Mouse (Mus musculus): ENCODE data around the gene Wdr11.

The Wdr11 gene

GRCm38 (mm10) chr7:129680534-129681210 lies 89.0 kb downstream of the Wdr11 start:
- no peak for DNase-seq (ENCODE audit: low read depth in 2 of 2, low spot score in 2 of 2)

GRCm38 (mm10) chr7:129682525-129682924 lies 90.9 kb downstream of the Wdr11 start:
- no peak for DNase-seq (ENCODE audit: low read depth in 2 of 2, low spot score in 2 of 2)

- no peak for DNase-seq (ENCODE audit: low read depth in 2 of 2, low spot score in 2 of 2)
Observed at GRCm38 (mm10) chr7:129685326-129685725, 93.7 kb downstream of the Wdr11 start.

Measured in CD8-positive naive resting alpha-beta T cell, adult 2 months (primary cell).